Mouse (Mus musculus): ENCODE measurements at regions not wholly inside any gene's neighbourhood (a gene's known extent, or its start where the extent isn't known, plus 50 kb on each side); places are given as distances from the start of the nearest gene placed in this dataset.

DNA sequence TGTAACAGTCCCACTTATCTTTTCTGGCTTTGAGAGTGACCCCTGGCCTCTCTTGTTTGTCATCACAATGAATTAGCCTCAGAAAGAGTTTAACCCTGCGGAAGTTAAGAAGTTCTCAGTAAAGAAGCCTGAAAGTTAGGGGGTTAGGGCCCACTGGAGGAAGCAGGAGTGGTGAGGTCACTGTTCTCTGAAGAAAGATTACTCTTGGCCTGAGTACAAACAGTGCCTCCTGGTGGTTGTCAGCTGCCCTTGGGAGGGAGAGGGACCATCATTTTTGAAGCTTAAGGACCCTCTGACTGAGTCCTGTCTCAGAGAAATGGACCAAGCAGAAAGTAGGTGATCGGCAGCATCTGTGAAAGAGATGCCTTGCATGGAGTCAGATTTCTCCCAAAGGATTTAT lies 318.3 kb upstream of the Id2 start:
- TF ChIP-seq CTCF (IDR thresholded peaks at IDR 0.05; ENCODE audit: low read depth, low read length) (peak; percentile 50), POLR2A (IDR thresholded peaks at IDR 0.05; ENCODE audit: insufficient read depth, low read length) (no peak)
